8 mouse cellular contexts compared by ENCODE assay signal in genomic region chr10:81363436-81364346, GRCm38 (mm10). TPM values are rescaled to one million over a fixed set of nuclear protein-coding genes. Genes with fewer than 3 reads are reported as not detected.
DNase-seq lines count a peak whose midpoint lies in the region; ATAC-seq and TF ChIP-seq lines count a peak whose summit lies in the region.

No protein-coding gene starts in this region.

- WGBS in liver, embryonic 12.5 days (ENCODE audit: insufficient replicate concordance) = 38% methylated on average over 54 of the region's 54 CpGs

- no peak for TF ChIP-seq CTCF in testis, adult 2 months (IDR thresholded peaks at IDR 0.05; ENCODE audit: control insufficient read depth, insufficient read depth, insufficient replicate concordance, low read depth, low read length)

- H3K27ac ChIP-seq in testis, adult 2 months (ENCODE audit: control insufficient read depth, insufficient read depth, low read depth, low read length) = peak overlapping the region; percentile 32; the same call in 1 of the 2 replicates
- peak overlapping the region; percentile 94 for H3K27ac ChIP-seq in liver, embryonic 12.5 days

- no peaks in the 10 kb centered on the region for H3K27me3 ChIP-seq in testis, adult 2 months (ENCODE audit: control insufficient read depth, insufficient read depth, low read length)
- H3K27me3 ChIP-seq in liver, embryonic 12.5 days (replicated peaks) = no peaks in the 10 kb centered on the region

- no peak for DNase-seq in testis, postnatal 14 days (ENCODE audit: low spot score)
- DNase-seq in heart, postnatal 4 days = peak; percentile 74
- DNase-seq in right cerebral cortex, postnatal 36 days (ENCODE audit: low spot score in 2 of 2) = no peak
- DNase-seq in layer of hippocampus, postnatal 36 days = no peak
- no peak for DNase-seq in right cerebral cortex, postnatal 14 days
- DNase-seq in thymus, postnatal 4 days = no peak

- H3K4me3 ChIP-seq in testis, adult 2 months (ENCODE audit: control insufficient read depth, low read depth, low read length) = peak overlapping the region; percentile 83
- H3K4me3 ChIP-seq in liver, embryonic 12.5 days = peak overlapping the region; percentile 7

- peak overlapping the region; percentile 96 for H3K4me2 ChIP-seq in liver, embryonic 12.5 days

- ATAC-seq in liver, embryonic 12.5 days = peak; percentile 30

- no peaks in the 10 kb centered on the region for H3K9me3 ChIP-seq in liver, embryonic 12.5 days (replicated peaks)

- H3K4me1 ChIP-seq in testis, adult 2 months (ENCODE audit: control insufficient read depth, insufficient read depth, low read length) = peaks cover 19% of the 10 kb centered on the region
- peaks cover 84% of the 10 kb centered on the region for H3K4me1 ChIP-seq in liver, embryonic 12.5 days

- H3K9ac ChIP-seq in liver, embryonic 12.5 days = peak overlapping the region; percentile 62

- H3K36me3 ChIP-seq in testis, adult 2 months (ENCODE audit: control insufficient read depth, insufficient read depth, low read length) = no peaks in the 10 kb centered on the region
- H3K36me3 ChIP-seq in liver, embryonic 12.5 days = peaks cover 82% of the 10 kb centered on the region

- no peak for TF ChIP-seq POLR2A in testis, adult 2 months (IDR thresholded peaks at IDR 0.05; ENCODE audit: control insufficient read depth, low read depth, low read length)

RNA-seq across cellular contexts. Expression of gene 4930404N11Rik, which starts 1.9 kb away (rescaled TPM):
- 273 and 296 TPM in 2 replicates for polyA plus RNA-seq in testis, adult 2 months (2012; rRNA removed)
- total RNA-seq in heart, postnatal 4 days (2021) = 1 to 10 TPM in 1 of 2 experiments, under 1 TPM in 1; 0.63 to 2.0 TPM
- 1.4 TPM in 2 replicates for polyA plus RNA-seq in liver, embryonic 12.5 days (2016; fragmentation: Nextera tagmentation; extraction: Ambion mirVana)
- 1 to 10 TPM; 1.6 to 1.9 TPM for total RNA-seq in layer of hippocampus, postnatal 36 days (2021)

RNA-seq across cellular contexts. Expression of gene Mfsd12, which starts 6.4 kb away (rescaled TPM):
- polyA plus RNA-seq in testis, adult 2 months (2012; rRNA removed) = 33.1 and 39.7 TPM in 2 replicates
- total RNA-seq in heart, postnatal 4 days (2021) = 10 to 100 TPM; 12.1 to 13.5 TPM
- polyA plus RNA-seq in liver, embryonic 12.5 days (2016; fragmentation: Nextera tagmentation; extraction: Ambion mirVana) = 20.8 and 21.0 TPM in 2 replicates
- total RNA-seq in layer of hippocampus, postnatal 36 days (2021) = 10 to 100 TPM; 43.5 to 48.4 TPM

RNA-seq across cellular contexts. Expression of gene Hmg20b, which starts 13.4 kb away (rescaled TPM):
- 23.0 and 27.7 TPM in 2 replicates for polyA plus RNA-seq in testis, adult 2 months (2012; rRNA removed)
- 100 to 1,000 TPM; 107 to 113 TPM for total RNA-seq in heart, postnatal 4 days (2021)
- polyA plus RNA-seq in liver, embryonic 12.5 days (2016; fragmentation: Nextera tagmentation; extraction: Ambion mirVana) = 39.9 and 47.1 TPM in 2 replicates
- total RNA-seq in layer of hippocampus, postnatal 36 days (2021) = 10 to 100 TPM; 27.6 to 35.0 TPM

RNA-seq across cellular contexts. Expression of gene Fzr1, which starts 14.6 kb away (rescaled TPM):
- polyA plus RNA-seq in testis, adult 2 months (2012; rRNA removed) = 161 and 178 TPM in 2 replicates
- 10 to 100 TPM; 55.4 to 56.8 TPM for total RNA-seq in heart, postnatal 4 days (2021)
- 93.8 and 100 TPM in 2 replicates for polyA plus RNA-seq in liver, embryonic 12.5 days (2016; fragmentation: Nextera tagmentation; extraction: Ambion mirVana)
- total RNA-seq in layer of hippocampus, postnatal 36 days (2021) = 10 to 100 TPM; 61.5 to 68.9 TPM

RNA-seq across cellular contexts. Expression of gene Dohh, which starts 20.5 kb away (rescaled TPM):
- 38.5 and 46.3 TPM in 2 replicates for polyA plus RNA-seq in testis, adult 2 months (2012; rRNA removed)
- 10 to 100 TPM; 52.9 to 55.9 TPM for total RNA-seq in heart, postnatal 4 days (2021)
- 70.0 and 74.5 TPM in 2 replicates for polyA plus RNA-seq in liver, embryonic 12.5 days (2016; fragmentation: Nextera tagmentation; extraction: Ambion mirVana)
- 10 to 100 TPM; 72.5 to 76.9 TPM for total RNA-seq in layer of hippocampus, postnatal 36 days (2021)
